Mouse (Mus musculus) ES-CJ7 (cell line): Measurements from ENCODE around the gene Sgms1.
"Not testable (repeated sequence)": the region's sequence is repeated elsewhere in the genome, so short reads cannot be mapped to it uniquely, and the experiment has no call there.

ENCODE experiments used
- DNase-seq: peaks from one replicate; pipeline ENCODE4 v3.0.0; 2011; ENCODE audit warnings: low read depth, low spot score

Gene Sgms1

DNA sequence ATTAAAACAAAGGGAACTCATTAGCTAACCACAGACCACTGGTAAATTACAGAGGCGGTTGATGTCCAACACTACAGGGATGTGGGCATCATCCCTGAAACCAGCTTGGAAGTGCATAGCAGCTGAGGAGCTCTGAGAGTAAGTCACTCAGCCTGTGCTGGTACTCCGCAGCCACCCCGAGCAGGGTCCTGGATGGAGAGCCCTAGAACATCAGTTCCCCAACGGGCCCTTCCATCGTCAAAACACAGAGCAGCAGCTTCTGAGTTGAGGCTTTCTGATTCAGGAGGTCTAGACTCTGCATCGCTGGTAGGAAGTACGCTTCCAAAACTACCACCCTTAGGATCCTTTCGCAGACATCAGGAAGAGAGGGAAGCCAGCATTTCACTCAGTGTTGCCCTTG, 5.8 kb downstream of the Sgms1 start:
- DNase-seq, result no peak

DNA sequence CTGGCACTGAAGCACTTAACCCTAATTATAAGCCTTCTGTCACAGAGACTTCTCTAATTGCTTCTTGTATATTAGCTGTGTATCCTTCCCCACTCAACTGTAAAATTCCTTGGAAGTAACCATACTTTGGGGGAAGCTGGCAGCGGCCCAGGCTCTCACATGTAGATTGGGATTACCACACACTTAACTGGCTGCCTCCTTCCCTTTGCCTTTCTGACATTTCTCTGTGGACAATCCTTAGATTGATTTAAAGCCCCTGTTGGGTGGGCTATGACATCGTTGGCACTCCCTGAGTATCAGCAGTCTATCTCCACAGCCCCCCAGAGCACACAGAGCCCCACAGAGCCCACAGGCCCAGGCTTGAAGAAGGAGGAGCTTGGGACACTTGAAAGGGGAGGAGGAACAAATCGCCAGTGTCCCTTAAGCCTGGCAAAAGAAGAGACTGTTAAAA, 8.0 kb downstream of the Sgms1 start:
- DNase-seq, result no peak

DNA sequence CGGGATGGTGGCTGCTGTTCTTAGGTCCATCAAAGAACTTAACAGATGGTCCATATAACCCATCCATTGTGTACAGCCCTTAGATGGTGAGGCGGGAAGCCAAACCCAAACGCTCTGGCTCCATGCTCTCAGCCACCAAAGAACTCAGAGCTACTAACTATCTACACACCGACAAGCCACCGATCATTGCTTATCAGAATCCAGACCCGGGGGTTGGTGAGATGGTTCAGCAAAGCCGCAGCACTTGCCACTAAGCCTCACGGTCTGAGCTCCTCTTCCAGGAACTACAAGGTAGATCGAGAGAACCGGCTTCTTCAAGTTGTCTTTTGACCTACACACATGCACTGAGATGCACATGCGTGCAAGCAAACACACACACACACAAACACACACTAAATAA, 8.8 kb downstream of the Sgms1 start:
- no peak for DNase-seq

DNA sequence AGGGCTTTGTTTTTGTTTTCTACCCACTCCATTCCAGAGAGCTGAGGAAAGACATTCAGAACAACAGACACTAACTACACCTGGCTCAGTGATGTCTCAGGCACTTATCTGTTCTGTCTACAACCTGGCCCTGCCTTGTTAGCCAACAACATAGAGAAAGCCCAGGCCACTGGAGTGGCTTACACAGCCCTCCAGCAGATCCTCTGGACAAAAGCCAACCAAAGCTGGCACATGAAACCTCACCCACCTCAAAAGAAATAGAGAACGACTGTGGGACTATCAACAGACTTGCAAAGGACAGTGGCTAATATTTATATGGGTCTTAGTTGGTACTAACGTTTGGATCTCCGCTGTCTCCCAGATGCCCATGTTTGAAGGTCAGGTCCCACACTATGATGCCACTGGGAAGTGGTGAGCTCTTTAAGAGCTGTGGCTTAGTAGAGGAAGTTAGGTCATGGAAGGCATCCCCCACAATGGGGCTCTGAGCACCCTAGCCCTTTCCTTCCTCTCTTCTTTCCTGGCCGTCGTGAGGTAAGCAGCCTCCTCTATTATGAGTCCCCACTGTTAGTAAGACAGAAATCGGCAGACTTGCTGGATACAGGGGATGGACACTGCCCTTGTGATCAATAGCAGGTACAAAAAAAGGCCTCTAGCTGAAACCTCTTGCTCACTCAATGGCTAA, 10.1 kb downstream of the Sgms1 start:
- DNase-seq, result no peak

DNA sequence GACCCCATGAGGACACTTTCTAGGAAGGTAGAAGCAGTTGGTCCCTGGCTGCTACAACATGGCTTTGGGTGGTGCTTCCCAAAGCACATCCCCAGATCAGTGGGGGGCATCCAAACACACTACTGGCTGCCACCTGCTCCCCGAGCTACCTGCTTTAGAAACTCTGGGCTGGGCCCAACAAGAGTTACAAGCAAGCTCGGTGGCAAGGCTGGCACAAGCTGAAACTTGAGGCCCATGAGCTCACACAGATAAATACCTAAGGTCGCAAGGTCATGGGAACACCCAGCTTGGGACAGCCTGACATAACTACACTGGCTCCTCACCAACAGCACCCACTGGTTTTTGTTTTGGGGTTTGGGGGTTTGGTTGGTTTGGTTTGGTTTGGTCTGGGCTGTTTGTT, 10.9 kb downstream of the Sgms1 start:
- DNase-seq, result no peak

DNA sequence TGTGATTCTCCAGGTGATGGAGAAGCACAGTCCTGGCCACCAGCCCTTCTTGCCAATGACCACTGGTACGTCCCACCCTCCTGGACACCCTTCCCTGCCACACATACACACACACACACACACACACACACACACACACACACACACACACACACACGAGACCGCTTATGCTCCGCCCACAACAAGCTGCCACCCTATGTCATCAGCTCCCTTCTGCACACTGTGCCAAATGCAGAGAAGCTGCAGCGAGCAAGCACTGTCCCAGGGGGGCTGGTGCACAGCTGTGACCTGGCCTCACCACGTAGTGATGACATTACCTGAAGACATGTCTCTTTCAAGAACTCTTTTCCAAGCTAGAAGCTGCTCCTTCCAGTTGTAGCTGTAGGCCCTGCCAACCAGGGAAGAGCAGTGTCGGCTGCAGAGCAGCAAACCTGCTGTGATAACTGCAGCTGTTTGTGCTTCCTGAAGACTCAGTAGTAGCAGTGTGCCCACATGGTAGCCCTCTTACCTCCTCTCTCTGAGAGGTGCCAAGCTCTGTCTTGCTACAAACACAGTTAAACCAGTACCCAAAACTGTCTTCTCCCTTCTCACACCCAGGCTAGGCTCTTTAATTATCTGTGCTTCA, 11.7 kb downstream of the Sgms1 start:
- no peak for DNase-seq

DNA sequence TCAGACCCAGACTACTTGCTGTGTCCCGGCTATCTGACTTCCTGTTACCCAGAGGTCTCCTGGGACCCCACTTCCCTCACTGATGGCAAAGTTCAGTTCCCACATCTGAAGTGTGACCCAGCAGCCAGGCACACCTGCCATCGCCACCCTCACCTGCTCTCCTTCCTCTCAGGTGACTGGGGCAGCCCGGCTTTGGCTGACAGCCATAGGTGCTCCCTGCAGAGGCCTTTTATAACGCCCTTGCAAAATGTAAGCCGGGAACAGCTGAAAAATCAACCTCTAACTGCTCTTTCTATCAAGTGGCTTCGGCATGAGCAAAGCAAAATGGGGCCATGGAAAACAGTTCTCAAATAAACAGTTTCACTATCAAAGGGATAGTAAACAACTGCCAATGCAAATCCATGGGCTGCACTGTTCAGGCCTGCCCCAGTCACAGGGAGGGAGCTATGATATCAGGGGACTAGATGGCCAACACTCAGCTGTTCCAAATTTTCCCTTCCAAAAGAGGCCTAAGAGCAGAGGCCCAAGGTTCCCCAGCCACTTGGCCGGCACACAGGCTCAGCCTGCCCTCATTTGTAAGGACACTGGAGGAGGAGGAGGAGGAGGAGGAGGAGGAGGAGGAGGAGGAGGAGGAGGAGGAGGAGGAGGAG, 12.5 kb downstream of the Sgms1 start:
- no peak for DNase-seq

GRCm38 (mm10) chr19:32376054-32376453, 13.5 kb downstream of the Sgms1 start:
- no peak for DNase-seq

DNA sequence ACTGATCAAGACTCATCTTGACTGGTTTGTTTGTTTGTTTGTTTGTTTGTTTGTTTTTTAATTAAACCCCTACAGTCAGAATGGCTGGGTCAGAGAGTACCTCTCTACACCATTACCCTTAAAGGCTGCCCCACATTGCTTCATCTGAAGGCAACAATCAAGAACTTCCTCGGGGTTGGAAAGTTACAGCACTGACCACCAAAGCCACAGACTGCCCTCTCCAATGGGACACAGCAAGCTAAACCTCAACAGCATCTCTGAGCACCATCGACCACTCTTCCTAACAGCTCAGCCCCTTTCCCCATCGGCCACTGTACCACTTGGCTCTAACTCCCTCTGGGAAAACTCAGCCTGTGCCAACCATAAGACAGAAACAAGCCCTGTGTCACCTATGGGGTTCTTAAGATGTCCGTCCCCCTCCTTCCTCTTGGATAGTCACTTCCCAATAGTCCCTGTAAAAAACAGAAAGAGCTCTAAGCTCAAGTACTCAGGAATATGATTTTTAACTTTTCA, 14.0 kb downstream of the Sgms1 start:
- no peak for DNase-seq

DNA sequence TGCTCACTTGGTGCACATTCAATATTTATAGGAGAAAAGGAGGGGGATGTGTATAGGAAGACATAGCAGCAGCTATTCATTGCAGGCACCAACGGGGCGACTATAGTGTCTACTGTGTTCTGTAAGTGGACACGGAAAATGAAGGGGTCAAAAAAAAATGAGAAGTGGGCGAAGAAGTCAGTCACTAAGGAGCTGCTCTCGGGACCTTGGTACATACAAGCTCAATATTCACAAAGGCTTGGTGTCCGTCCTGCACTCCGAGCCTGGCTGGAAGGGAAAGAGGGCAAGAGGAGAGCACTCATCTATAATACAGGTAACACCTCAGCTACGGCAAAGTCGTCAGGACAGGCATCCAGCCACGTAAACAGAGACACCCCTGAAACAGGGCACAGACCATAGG, 14.8 kb downstream of the Sgms1 start:
- no peak for DNase-seq

DNA sequence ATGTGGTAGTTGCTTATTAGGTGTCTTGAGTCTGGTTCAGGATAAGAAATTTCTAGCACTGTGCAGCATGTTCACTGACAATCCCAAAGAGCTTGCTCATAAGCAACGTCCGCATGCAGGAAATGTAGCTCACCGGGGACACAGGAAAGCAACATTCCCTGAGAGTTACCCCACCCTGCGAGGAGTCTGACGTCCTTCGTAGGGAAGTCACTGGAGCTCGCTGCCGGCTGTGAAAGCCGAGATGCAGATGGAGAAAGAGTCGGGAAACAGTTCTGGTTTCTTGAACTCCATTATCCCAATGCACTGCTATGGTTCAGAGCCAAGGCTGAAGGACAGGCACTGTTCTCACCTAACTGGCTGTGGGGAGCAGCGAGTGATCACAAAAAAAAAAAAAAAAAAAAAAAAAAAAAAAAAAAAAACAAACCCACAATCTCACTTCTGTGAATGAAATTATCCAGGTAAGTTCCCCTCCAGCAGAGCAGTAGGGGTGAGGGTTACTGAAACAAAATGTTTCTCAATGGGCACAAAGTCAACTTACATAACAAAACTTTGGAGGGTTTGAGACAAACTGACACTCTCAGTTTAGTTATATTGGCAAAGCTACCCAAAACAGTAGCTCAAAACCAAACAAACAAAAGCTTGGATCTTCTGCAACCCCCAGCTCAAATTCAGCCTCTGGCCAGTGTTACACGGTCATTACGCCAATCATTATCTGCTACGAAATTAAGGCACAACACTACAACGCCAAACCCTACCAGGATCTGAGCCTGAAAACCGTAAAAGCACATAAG, 15.5 kb downstream of the Sgms1 start:
- no peak for DNase-seq

DNA sequence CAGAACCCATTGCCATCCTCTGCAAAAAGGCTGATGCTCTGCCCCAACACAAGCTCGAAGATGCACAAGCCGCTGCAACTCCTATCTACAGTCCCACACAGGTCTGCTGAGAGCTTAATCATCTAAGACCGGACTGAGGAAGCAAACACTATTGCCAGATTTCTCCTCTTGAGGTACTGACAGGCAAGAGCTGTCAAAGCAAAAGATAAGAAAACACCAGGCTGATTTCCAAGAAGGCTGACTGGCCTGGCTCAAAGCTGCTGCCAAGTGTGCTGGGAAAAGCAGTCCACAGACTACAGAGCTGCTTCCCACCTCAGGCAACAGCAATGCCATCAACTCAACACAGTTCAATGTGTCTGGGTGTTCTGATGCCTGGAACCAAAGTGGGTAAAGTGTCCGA, 17.1 kb downstream of the Sgms1 start:
- no peak for DNase-seq

- no peak for DNase-seq
These were observed 22.2 kb downstream of the Sgms1 start for GRCm38 (mm10) chr19:32367333-32367732.

- DNase-seq, result no peak
These were observed 23.1 kb downstream of the Sgms1 start for GRCm38 (mm10) chr19:32366406-32366805.

DNA sequence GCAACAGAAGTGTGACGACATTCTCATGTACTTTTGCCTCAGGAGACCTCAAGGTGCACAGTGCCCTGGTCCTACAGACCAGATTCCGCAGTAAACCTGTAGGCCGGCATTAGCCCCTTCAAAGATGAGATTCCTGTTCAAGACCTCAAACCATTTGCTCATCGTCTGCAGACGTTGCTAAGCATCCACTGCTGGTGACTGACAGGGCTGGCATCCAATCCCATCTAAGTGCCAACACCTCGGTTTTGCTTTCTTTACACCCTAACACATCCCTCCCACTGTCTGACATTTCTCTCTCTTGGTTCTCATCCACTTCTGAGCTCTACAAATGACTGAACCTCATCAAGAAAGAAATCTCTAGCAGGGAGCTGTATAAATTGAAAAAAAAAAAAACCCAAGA, 24.4 kb downstream of the Sgms1 start:
- no peak for DNase-seq

- no peak for DNase-seq
These were observed 25.9 kb downstream of the Sgms1 start for GRCm38 (mm10) chr19:32363587-32363986.

DNA sequence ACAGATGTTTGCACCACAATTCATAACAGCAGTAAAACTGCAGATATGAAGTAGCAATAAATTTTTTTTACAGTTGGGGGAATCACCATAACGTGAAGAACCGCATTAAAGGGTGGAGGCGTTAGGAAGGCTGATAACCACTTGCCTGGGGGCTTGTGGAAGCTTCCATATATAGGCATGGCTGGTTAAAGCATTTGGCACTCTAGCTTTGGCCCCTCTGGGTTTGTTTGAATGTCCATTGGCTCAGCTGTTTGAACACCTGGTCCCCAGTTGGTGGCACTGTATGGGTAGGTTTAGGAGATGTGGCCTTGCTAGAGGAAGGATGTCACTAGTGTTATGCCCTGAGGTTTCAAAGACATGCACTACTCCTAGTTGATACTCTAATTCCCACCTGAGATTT, 27.0 kb downstream of the Sgms1 start:
- DNase-seq, result no peak

DNA sequence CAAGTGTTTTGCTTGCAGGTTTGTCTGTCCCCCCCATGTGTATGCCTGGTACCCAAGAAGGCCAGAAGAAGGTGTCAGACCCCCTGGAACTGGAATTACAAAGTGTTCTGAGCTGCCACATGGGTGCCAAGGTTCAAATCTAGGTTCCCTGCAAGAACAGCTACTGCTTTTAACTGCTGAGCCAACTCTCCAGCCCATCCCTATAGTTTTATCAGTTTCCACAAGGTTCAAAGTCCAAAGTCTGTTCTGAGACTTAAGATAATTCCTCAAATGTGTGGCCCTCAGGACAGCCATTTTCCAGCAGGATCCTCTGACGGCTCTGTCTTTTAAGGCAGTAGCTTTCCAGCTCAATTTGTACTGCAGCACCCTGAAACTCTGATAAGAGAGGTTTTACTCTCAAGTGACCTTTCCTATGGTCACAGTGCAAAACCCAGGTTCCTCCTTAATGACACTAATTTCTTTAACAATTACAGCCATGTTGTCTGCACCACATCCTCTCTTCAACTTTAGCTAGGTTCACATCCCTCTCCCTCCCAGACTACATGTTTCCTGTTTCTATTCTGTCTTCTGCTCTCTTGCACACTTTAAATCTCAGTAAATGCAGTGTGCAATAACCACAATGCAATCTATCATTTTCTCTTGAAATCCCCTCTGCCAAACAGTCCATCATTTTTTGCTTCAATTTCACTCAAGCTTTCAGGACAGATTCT, 28.4 kb downstream of the Sgms1 start:
- no peak for DNase-seq

DNA sequence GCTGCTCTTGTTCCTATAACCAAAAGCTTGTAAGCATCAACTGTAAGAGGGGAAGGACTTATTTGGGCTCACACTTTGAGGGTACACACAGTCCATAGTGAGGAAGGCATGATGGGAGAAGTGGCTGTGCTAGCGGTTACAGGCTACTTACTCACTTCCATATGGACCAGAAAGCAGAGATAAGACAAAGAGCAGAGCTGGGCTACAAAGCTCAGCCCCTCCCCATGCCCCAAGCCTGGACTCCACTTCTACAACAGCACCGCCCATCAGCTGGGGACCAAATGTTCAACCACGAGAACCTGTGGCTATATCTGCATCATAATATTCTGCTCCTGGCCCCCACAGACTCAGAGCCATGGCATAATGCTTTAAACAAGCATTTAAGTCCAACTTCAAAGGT, 29.0 kb downstream of the Sgms1 start:
- no peak for DNase-seq

DNA sequence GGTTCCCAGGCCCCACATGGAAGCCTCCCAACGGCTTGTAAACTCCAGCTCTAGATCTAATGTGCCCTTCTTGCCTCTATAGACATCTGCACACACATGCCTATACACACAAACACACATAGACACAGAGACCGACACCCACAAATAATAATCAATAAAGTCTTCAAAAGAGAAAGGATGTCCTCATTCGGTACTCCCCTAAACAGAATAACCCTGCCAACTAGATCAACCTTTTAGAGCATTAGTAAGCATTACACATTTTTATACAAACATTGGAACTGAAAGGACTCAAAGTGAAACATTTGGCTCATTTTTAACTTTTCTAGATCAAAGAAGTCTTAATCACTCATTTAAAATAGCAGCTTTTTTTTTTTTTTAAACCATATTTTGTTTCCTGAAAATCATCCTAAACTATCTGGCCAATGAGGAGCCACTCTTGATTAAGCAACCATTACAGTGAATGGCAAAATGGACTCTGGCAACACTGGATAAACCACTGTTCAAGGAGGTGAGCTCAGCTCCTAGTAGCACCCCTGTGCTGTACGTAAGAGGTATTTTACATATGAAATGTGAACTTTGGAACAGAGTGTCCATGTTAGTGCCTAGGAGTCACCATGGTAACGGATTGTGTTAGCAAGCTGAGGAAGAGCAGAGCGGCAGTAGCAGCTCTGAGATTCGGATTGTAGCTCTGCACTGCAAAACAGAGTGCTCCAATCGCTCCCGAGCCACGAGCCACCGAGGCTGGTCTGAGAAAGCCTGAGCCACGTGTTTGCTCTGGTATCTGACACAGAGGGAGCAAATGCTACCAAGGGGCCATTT, 30.6 kb downstream of the Sgms1 start:
- peak; percentile 73 for DNase-seq

GRCm38 (mm10) chr19:32358011-32358410, 31.5 kb downstream of the Sgms1 start:
- DNase-seq, result not testable (repeated sequence)
